Mouse (Mus musculus): ENCODE data around the gene Dnaaf3. TPM values are rescaled to one million over a fixed set of nuclear protein-coding genes. Genes with fewer than 3 reads are reported as not detected.

Gene Dnaaf3
- total and polyA plus RNA-seq, 2 experiments from 2014 or later, result 1.7 to 2.4 TPM

- H3K27me3 ChIP-seq (ENCODE audit: insufficient read depth, low read length), result no peaks in the 10 kb centered on the region
- no peak for TF ChIP-seq CTCF (IDR thresholded peaks at IDR 0.05)
- no peak overlapping the region for H3K27ac ChIP-seq (ENCODE audit: low read depth, low read length)
- ATAC-seq (ENCODE audit: low FRiP score), result no peak
- H3K9me3 ChIP-seq (ENCODE audit: low read length), result no peaks in the 10 kb centered on the region
- no peak overlapping the region for H3K4me2 ChIP-seq (ENCODE audit: low read depth, low read length, poor library complexity, severe bottlenecking)
- no peak for DNase-seq (ENCODE audit: low spot score)
- no peak overlapping the region for H3K9ac ChIP-seq (replicated peaks; ENCODE audit: low read length, poor library complexity, severe bottlenecking)
- H3K36me3 ChIP-seq (ENCODE audit: insufficient read depth, low read length), result peaks cover 45% of the 10 kb centered on the region
- WGBS, result 89% methylated on average over 13 of the region's 13 CpGs
- H3K4me1 ChIP-seq (ENCODE audit: insufficient read depth, low read length), result no peaks in the 10 kb centered on the region
- H3K4me3 ChIP-seq (ENCODE audit: low read depth, low read length), result no peak overlapping the region
Measured at GRCm38 (mm10) chr7:4492284-4493224, 39.7 kb downstream of the Dnaaf3 start.

- peaks cover 36% of the 10 kb centered on the region for H3K36me3 ChIP-seq (ENCODE audit: insufficient read depth, low read length)
- H3K9ac ChIP-seq (replicated peaks; ENCODE audit: low read length, poor library complexity, severe bottlenecking), result no peak overlapping the region
- H3K27ac ChIP-seq (ENCODE audit: low read depth, low read length), result no peak overlapping the region
- no peak overlapping the region for H3K4me2 ChIP-seq (ENCODE audit: low read depth, low read length, poor library complexity, severe bottlenecking)
- ATAC-seq (ENCODE audit: low FRiP score) (no peak), DNase-seq (ENCODE audit: low spot score) (no peak)
- TF ChIP-seq CTCF (IDR thresholded peaks at IDR 0.05), result no peak
- H3K4me3 ChIP-seq (ENCODE audit: low read depth, low read length), result no peak overlapping the region
- 86% methylated on average over 6 of the region's 6 CpGs for WGBS
- no peaks in the 10 kb centered on the region for H3K27me3 ChIP-seq (ENCODE audit: insufficient read depth, low read length)
- no peaks in the 10 kb centered on the region for H3K4me1 ChIP-seq (ENCODE audit: insufficient read depth, low read length)
- H3K9me3 ChIP-seq (ENCODE audit: low read length), result no peaks in the 10 kb centered on the region
Measured at GRCm38 (mm10) chr7:4491308-4491707, 40.9 kb downstream of the Dnaaf3 start.

GRCm38 (mm10) chr7:4482281-4482680, 50.0 kb downstream of the Dnaaf3 start:
- Histone ChIP-seq H3K36me3 (ENCODE audit: insufficient read depth, low read length) (peaks cover 55% of the 10 kb centered on the region), H3K9ac (replicated peaks; ENCODE audit: low read length, poor library complexity, severe bottlenecking) (no peak overlapping the region), H3K9me3 (ENCODE audit: low read length) (no peaks in the 10 kb centered on the region), H3K4me1 (ENCODE audit: insufficient read depth, low read length) (peaks cover 4% of the 10 kb centered on the region; the same call in 1 of the 2 replicates), H3K4me2 (ENCODE audit: low read depth, low read length, poor library complexity, severe bottlenecking) (no peak overlapping the region), H3K27ac (ENCODE audit: low read depth, low read length) (no peak overlapping the region), H3K4me3 (ENCODE audit: low read depth, low read length) (no peak overlapping the region), H3K27me3 (ENCODE audit: insufficient read depth, low read length) (no peaks in the 10 kb centered on the region)
- TF ChIP-seq CTCF (IDR thresholded peaks at IDR 0.05), result no peak
- WGBS, result 92% methylated on average over 12 of the region's 12 CpGs
- DNase-seq (ENCODE audit: low spot score), result no peak
- no peak for ATAC-seq (ENCODE audit: low FRiP score)

GRCm38 (mm10) chr7:4479674-4480073, 52.6 kb downstream of the Dnaaf3 start:
- Histone ChIP-seq H3K27me3 (ENCODE audit: insufficient read depth, low read length) (peaks cover 8% of the 10 kb centered on the region; the same call in 1 of the 2 replicates), H3K27ac (ENCODE audit: low read depth, low read length) (no peak overlapping the region), H3K9ac (replicated peaks; ENCODE audit: low read length, poor library complexity, severe bottlenecking) (no peak overlapping the region), H3K4me2 (ENCODE audit: low read depth, low read length, poor library complexity, severe bottlenecking) (no peak overlapping the region), H3K4me3 (ENCODE audit: low read depth, low read length) (no peak overlapping the region), H3K9me3 (ENCODE audit: low read length) (no peaks in the 10 kb centered on the region), H3K36me3 (ENCODE audit: insufficient read depth, low read length) (peaks cover 38% of the 10 kb centered on the region), H3K4me1 (ENCODE audit: insufficient read depth, low read length) (peaks cover 4% of the 10 kb centered on the region; the same call in 1 of the 2 replicates)
- WGBS, result 17% methylated on average over 6 of the region's 6 CpGs
- DNase-seq (ENCODE audit: low spot score) (peak; percentile 64), ATAC-seq (ENCODE audit: low FRiP score) (no peak)
- TF ChIP-seq CTCF (IDR thresholded peaks at IDR 0.05), result peak; percentile 78

GRCm38 (mm10) chr7:4478796-4479291, 53.4 kb downstream of the Dnaaf3 start:
- WGBS, result 4% methylated on average over 16 of the region's 16 CpGs
- DNase-seq (ENCODE audit: low spot score) (no peak), ATAC-seq (ENCODE audit: low FRiP score) (peak; percentile 10; the same call in 1 of the 2 replicates)
- H3K4me3 ChIP-seq (ENCODE audit: low read depth, low read length), result peak overlapping the region; percentile 44
- 0 out of 2 replicates have a peak overlapping the region, but pooled peaks have one; percentile 7 for H3K27ac ChIP-seq (ENCODE audit: low read depth, low read length)
- H3K36me3 ChIP-seq (ENCODE audit: insufficient read depth, low read length), result peaks cover 30% of the 10 kb centered on the region
- peak overlapping the region; percentile 83 for H3K4me2 ChIP-seq (ENCODE audit: low read depth, low read length, poor library complexity, severe bottlenecking)
- peaks cover 4% of the 10 kb centered on the region; the same call in 1 of the 2 replicates for H3K4me1 ChIP-seq (ENCODE audit: insufficient read depth, low read length)
- TF ChIP-seq CTCF (IDR thresholded peaks at IDR 0.05), result 0 out of 2 replicates have a peak, but pooled peaks have one; percentile 0
- no peaks in the 10 kb centered on the region for H3K9me3 ChIP-seq (ENCODE audit: low read length)
- H3K27me3 ChIP-seq (ENCODE audit: insufficient read depth, low read length), result peaks cover 17% of the 10 kb centered on the region
- H3K9ac ChIP-seq (replicated peaks; ENCODE audit: low read length, poor library complexity, severe bottlenecking), result peak overlapping the region; percentile 37; the same call in 1 of the 2 replicates

Measured in midbrain, postnatal 0 days (tissue).